Mouse (Mus musculus): ENCODE measurements around the gene Fam20a.

GRCm38 (mm10) chr11:109698740-109699139, 23.3 kb downstream of the Fam20a start:
- no peak for TF ChIP-seq EP300 (IDR thresholded peaks at IDR 0.05; ENCODE audit: insufficient read depth, low read depth, low read length)
- no peak for TF ChIP-seq CTCF (IDR thresholded peaks at IDR 0.05; ENCODE audit: low read depth, low read length)

Measured in ES-Bruce4 (cell line).